Mouse (Mus musculus): ENCODE measurements around the gene Dapk3.
"Not testable (repeated sequence)": the region's sequence is repeated elsewhere in the genome, so short reads cannot be mapped to it uniquely, and the experiment has no call there.

Gene Dapk3

DNA sequence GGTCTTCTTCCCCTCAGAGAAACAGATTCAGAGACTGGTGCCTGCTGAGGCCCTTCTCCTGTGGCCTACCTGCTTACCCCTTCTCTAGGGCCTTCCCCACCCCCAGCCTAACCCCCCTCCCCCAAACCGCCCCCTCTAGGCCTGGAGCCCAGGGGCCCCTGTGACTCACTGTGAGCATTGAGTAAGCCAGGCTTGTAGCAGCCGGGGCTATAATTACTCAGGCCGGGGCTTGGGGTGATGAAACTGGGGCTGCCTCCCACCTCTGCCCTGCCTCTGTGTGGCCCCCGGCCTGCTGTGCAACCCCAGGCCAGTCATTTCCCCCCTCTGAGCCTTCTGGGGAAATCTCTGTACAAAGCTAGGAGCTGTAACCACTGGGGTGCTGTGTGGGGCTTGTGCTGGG lies 36.5 kb upstream of the Dapk3 start:
- no peak for DNase-seq

DNA sequence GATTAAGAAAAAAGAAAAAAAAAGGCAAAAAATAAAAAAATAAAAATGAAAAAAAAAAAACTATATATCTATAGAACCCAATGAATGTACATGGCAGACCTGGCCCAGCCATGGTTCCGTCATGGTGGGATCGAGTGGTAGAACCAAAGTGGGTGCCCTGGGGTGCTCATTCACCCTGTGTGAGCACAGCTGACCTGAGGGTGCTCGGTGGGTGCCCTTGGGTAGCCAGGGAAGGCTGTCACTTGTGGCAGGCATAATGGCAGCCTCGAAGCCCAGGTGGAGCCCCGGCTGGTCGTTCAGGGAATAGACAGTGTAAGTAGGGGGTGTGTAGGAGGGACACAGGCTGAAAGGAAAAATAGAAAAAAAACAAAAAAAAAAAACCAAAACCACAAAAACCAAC lies 31.5 kb upstream of the Dapk3 start:
- no peak for DNase-seq

DNA sequence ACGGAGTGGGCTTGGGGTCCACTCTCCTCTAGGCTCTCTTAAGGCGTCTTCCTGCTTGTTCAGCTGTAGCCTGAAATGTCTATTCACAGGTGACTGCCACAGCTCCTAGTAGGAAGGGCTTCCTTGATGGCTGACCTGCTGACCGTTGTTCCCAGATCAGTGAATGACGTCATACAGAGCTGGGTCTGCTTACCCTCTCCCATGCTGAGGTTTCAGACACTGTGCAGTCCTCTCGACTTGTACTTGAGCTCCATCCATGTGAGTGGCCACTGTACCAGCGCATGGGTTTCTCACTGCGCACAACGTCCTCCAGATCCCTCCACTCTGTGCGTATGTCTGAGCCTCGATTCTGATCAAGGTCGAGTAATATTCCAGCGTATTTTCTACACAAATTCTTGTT lies 30.2 kb upstream of the Dapk3 start:
- no peak for DNase-seq

DNA sequence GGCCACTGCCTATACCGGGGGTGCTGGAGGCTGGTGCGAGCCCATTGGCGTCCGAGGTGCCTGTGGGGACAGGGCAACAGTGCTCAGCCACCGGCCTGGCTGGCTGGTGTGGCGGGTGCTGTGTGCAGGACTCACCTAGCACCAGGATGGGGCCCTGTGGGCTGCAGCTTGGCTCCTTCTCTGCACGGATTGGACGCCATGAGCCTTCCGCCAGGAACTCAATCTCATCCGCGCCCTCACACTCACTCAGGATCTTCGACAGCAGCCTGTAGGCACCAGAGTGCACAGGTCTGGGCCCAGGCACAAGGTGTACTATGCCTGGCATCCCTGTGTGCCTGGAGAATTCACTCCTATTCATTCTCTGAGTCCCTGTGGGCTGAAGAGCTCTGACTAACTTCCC lies 28.5 kb upstream of the Dapk3 start:
- DNase-seq = no peak

DNA sequence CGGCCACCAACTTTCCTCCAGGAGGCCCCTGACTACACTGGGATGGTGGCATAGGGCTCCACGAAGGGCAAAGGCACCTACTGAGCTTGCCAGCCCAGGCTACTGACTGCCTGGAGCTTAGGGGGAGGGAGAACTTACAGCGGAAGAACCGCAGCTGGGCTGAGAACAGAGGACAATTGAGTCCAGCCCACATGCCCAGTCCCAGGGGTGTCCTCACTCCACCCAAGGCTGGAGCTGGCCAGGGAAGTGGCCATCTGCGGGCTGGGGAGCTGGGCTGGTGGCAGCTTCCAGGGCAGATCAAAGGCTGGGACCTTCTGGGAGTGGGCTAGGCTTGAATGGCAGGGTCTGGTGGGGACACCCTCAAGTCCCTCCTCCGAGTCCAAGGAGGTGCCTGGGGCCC lies 28.1 kb upstream of the Dapk3 start:
- DNase-seq = no peak

DNA sequence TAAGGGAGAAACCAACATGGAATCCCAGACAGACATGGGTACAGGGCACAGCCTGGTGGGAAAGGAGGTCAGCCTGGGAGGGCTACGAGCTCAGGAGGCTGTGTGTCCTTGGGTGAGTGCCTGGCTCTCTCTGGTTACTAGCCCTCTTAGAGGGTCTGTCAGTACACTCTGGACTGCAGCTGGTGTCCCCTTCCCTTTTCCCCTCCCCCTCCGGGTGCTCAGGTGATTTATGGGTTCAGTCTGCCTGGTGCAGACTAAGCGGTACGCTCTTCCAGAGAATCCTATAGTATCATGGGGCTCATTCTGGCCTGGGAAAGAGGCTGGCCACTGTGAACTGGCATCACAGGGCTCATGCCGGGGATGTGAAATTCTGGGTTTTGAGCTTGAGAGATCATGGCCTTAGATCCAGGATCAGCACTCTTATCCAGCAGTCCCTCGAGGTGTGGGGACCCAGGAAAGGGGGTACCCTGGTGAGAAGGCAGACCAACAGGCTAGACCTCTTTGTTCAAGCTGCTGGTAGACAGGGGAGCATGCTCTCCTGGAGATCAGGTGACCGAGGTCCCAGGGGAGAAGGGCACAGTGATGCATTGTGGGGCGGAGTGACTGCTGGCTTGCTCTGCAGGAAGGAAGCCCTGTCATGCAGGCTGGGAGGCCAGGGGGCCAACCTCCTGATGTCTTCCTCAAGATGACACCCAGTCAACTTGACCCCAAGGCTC lies 21.0 kb upstream of the Dapk3 start:
- DNase-seq = peak; percentile 46

DNA sequence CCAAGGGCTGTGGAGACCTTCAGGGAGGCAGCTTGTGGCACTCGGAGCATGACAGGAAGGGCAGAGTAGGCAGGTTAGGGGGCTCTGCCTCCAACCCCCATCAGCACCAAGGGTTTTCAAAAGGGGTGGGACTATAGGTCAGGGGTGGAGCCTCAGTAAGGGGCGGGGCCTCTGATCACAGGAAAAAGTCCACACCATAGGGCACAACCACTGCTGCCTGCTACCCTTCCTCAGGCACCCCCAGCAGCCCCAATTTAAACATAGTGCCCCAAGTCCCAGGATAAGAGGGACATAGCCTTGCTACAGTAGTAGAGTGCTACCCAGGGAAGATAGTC lies 20.5 kb upstream of the Dapk3 start:
- no peak for DNase-seq

DNA sequence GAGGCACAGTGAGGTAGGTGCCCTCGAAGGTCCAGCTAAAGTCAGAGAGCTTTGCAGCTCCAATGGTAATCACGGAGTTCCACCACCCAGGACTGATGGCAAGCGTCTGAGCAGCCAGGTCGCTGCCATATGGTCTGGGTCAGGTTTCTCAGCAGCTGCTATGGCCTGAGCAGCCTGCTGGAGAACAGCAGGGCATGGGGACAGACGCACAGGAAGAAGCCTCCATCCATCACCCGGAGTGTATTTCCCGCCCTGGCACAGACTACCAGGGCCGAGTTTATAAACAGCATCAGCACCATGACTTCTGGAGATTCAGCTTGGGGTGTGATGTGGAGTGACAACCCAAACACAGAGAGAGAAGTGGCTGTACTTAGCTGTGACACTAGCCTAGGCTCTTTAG lies 17.7 kb upstream of the Dapk3 start:
- no peak for DNase-seq

DNA sequence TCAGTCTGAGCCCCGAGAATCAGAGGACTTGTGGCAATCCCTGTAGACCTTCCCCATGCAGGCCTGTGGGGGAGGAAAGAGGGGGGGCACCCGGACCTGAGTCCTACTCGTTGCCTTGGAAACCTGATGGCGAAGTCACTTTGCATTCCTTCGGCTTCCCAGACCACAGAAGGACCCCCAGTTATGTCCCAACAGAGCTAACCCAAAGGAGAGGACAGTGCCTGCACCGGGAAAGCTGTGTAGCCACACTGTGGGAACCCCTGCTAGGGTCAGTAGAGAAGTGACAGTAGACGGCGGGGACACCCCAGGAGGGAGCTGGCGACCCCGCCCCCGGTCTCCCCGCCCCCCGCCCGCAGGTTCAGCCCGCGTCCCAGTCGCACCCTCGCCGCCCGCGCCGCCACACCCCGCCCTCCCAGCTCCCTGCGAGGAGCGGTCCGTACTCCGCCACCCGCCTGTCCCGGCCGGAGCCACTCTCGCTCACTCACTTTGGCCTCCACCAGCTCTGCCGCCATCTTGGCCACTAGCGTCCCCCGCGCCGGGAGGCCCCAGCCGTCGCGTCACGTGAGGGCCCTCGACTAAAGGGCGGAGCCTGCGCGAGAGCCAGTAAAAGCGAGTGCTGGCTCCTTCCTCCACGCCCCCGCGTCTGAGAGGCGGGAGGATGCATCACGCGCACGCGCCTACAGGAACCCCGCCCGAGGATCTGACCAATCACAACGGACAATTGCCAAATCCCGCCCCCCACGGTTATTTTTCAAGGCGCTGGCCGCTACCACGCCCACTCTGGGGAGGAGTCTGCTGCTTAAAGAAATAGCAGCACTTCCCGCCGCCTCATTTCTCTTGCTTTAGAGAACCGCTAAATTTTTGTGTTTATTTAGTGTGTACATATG lies 15.4 kb upstream of the Dapk3 start, which contains the start of gene Pias4:
Gene Pias4, minus strand, starts transcription at position 724 of the 887 bp plus-strand sequence.
- DNase-seq = peak; percentile 100

DNA sequence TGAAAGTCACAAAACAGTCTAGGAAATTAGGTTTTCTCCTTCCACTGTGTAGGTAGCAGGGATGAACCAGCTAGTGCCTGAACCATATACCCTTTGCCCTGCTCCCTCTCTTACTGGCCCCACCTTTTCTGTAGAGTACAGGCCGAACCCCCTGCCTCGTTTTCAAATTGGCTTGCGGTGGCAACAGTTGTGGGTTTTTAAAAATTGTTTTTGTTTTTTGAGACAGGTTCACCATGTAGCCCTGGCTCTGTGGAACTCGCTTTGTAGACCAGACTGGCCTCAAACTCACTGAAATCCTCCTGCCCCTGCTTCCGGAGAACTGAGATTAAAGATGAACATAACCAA lies 14.7 kb upstream of the Dapk3 start:
- no peak for DNase-seq

DNA sequence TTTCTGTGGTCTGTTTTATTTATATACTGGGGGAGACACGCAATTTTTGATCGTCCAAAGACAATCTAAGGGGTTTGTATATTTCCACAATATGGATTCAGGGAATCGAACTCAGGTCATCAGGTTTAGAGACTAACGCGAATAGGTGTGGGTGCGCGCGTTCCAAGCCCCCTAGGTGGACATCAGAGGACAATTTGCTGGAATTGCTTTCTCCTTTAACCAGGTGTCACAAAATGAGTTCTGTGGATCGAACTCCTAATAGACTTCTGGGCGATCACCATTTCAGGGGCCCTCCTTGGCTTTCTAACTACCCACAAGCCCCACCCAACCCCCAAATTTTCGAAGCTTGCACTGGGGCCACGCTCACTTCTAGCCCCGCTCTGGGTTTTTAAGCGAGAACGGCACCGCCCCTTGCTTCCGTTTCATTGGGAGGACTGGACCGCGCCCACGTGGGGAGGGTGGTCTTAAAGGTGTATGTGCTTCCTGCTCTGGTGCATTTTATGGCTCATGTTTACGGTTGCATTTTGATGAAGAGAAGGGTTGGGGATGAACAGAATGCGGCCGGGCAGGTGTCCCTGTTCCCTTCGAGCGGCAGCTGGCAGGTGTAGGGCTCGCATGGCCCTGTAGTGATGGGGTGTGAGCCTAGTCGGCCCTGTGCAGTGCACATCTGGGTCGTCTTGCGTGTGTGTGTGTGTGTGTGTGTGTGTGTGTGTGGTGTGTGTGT lies 14.1 kb upstream of the Dapk3 start:
- DNase-seq = peak; percentile 91

DNA sequence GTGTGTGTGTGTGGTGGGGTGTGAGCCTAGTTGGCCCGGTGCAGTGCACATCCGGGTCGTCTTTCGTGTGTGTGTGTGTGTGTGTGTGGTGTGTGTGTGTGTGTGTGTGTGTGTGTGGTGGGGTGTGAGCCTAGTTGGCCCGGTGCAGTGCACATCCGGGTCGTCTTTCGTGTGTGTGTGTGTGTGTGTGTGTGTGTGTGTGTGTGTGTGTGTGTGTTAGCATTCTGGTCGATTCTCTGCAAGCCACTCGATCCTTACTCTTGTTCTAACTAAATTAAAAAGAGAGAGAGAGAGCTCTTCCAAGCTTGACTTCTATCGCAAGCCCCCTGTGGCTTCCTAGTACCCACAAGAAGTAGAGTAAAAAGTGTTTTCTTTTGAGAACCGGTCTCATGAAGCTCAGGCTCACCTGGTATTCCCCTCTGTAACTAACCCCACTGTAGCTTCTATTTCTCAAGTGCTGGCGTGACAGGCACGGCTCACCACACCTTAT lies 13.3 kb upstream of the Dapk3 start:
- not testable (repeated sequence) for DNase-seq

DNA sequence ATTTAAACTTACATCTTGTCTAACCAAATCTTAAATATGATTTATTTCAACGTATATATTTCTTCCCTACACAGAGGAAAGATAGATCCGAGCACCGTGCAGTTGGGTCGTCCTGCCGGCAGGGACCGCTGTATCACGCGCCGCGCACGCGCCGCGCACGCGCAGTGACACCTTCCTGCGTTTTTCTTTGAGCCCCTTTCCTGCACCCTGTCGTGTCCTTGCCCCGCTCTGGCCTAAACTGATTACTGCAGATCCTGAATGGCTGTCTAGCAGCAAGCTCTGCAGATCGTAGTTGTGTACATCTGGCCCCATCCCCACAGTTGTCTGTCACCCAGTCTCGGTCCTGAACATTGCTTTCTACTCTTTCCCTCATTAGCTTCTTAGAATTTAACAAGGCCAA lies 9.7 kb upstream of the Dapk3 start:
- peak; percentile 92 for DNase-seq

DNA sequence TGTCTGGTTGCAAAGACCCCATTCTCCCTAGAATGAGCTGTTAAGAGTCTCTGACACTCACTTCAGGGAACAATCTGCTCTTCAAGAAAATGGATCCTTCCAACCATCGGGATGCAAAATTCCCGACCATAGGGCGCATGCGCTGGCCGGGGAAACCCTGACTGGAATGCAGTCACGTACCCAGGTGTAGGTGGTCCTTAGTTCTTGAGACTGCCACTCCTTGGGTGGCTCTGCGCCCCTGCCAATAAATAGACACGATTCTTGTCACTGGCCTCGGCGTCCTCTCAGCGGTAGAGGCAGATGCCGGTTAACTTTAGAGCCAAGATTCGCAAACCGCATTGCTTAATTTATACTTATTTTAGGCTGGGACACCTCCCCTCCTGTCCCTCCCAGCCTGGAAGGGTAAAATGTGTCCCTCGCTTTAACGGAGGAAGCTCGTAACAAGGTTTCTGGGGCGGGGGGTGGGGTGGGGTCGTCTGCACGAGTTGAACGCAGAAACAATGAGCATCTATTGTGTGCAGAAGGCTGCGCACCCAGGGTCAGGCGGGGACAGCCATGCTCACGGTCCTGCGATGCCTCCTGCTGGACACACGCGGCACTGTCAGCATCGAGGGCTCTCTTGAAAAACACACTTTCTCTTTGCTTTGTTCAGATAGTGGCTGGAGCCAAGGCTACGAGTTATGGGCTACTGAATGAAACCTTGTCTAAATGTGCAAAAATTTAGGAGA lies 8.0 kb upstream of the Dapk3 start:
- peak; percentile 93 for DNase-seq

DNA sequence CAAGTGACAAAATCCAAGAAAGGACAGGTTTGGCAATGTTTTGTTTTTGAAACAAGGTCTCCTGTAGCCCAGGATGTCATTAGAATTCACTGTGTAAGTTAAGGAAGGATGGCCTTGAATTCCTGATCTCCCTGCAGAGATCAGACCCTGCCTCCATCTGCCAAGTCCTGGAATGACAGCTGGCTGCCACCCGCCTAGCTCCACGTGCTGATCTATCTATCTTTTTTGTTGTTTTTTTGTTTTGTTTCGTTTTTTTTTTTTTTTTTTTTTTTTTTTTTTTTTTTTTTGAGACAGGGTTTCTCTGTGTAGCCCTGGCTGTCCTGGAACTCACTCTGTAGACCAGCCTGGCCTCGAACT lies 7.5 kb upstream of the Dapk3 start:
- DNase-seq = not testable (repeated sequence)

DNA sequence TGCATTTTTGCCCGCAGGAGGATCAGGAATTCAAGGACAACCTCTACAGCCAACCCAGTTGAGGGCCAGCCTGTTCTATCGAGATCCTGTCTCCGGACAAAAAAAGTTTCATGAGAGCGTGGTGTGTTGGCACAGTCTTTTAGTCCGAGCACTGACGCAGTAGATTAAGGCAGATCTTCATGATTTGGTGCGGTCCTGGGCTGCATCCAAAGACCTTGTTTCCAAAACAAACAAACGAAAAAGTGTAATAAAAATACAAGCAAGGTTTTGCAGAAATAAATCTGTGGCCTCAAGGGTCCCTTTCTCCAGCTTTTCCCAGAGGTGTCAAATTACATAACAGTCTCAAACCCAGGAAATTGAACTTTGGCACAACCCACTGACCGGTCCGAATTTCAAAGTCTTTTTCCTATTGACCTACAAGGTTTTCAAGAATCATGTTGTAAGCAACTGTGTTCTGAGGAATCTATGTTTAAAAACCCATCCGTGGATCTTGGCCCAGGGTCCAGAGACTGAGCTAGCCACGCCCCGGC lies 6.8 kb upstream of the Dapk3 start:
- DNase-seq = no peak

DNA sequence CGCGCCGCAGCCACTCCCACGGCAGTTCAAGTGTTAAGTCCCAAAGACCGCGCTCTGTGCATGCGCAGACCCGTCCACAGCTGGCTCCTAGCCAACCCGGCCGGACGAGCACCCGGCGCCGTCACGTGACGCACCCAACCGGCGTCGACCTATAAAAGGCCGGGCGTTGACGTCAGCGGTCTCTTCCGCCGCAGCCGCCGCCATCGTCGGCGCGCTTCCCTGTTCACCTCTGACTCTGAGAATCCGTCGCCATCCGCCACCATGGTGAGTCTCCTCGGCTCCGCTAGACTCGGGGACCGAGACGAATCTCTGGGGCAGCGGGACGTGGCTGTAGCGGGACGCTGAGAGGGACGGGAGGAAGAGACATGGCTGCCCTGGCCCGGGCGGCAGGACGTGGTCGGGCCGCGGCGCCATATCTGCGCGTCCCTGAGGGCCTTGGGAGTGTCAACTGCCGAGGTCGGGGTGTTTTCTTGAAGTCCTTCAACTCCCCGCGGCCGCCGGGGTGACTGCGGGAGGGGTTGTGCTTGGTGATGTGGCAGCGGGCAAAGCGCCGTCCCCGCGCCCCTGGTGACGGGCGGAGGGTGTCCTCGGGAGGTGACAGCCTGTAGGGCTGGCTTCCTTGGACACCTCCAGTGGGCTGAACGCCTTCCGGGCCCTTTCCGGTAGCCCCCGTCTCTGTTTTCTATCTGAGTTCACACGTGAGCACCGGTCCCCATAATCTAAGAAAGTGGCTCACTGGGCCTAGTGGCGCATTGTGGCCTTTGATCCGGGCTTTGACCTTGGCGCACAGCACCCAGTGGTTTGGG lies 6.1 kb upstream of the Dapk3 start, which contains the start of gene Eef2:
Gene Eef2, plus strand, starts transcription at position 166 of the 806 bp plus-strand sequence.
- peak; percentile 99 for DNase-seq

DNA sequence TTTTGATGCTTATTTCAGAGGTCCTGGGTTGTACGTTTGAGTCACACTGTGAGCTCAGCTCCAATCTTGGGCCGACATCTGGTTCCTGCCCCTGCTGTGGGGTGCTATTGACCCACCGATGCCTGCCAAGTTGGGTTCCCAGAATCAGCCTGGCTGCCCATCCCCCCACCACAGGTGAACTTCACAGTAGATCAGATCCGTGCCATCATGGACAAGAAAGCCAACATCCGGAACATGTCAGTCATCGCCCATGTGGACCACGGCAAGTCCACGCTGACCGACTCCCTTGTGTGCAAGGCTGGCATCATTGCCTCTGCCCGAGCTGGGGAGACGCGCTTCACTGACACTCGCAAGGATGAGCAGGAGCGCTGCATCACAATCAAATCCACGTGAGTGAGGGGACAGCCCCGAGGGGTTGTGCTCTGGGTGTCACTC lies 5.3 kb upstream of the Dapk3 start:
- no peak for DNase-seq

DNA sequence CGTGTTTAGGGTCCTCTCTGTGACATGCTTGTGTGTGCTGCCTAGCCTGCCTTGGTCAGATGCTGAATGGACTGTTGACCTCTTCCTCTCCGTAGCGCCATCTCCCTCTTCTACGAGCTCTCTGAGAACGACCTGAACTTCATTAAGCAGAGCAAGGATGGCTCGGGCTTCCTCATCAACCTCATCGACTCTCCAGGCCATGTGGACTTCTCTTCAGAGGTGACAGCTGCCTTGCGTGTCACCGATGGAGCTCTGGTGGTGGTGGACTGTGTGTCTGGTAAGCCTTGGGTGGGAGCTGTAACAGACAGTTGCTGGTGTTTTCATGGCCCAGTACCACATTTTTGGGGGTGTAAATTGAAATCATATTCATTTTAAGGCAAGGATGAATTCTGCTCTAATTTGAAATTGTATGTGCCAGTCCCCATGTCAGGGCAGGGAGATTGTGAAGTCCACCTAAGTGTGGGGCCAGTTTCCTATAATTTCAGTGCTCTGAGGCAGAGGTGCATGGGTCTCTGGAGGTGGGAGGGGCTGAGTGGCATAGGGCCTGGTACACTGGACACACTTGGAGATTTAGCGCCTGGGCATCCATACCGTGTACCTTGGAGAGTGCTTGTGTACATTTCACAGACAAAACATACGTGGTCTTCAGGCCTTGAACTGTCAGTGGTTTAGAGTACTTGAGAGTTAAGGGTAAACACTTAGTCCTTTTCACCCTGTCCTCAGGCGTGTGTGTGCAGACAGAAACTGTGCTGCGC lies 4.7 kb upstream of the Dapk3 start:
- no peak for DNase-seq

DNA sequence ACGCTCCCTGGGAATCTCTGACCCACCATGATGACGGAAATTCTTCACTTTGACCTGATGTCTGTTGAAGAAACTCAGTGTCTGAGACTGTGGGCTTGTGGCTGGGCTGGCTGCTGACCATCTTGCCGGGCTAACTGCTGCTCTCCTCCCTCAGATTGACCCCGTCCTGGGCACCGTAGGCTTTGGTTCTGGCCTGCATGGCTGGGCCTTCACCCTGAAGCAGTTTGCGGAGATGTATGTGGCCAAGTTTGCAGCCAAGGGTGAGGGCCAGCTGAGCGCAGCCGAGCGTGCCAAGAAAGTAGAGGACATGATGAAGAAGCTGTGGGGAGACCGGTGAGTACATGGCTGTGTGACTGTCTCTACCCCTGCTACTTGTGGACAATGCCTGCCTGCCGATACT lies 3.9 kb upstream of the Dapk3 start:
- DNase-seq = no peak
